Mouse (Mus musculus): ENCODE measurements at regions not wholly inside any gene's neighbourhood (a gene's known extent, or its start where the extent isn't known, plus 50 kb on each side); places are given as distances from the start of the nearest gene placed in this dataset.

- Histone ChIP-seq H3K27ac (replicated peaks; ENCODE audit: low read depth, low read length) (no peak overlapping the region), H3K4me3 (ENCODE audit: low read depth, low read length) (no peak overlapping the region), H3K36me3 (ENCODE audit: control insufficient read depth, insufficient read depth, low read length) (no peaks in the 10 kb centered on the region), H3K4me1 (ENCODE audit: control insufficient read depth, insufficient read depth, low read length) (peaks cover 21% of the 10 kb centered on the region), H3K9me3 (ENCODE audit: control insufficient read depth, low read length) (no peaks in the 10 kb centered on the region), H3K9ac (ENCODE audit: low read length) (no peak overlapping the region), H3K27me3 (ENCODE audit: control insufficient read depth, insufficient read depth, low read length) (no peaks in the 10 kb centered on the region), H3K4me2 (ENCODE audit: low read depth, severe bottlenecking) (no peak overlapping the region)
- ATAC-seq (ENCODE audit: insufficient number of reproducible peaks, low FRiP score, low TSS enrichment, low read depth) (no peak), DNase-seq (ENCODE audit: low spot score) (no peak)
- WGBS: 70% methylated on average over 7 of the region's 7 CpGs
Observed at GRCm38 (mm10) chr14:24763845-24764244, 276.9 kb downstream of the Rps24 start.

GRCm38 (mm10) chr14:24766260-24766659 lies 279.3 kb downstream of the Rps24 start:
- no peak for ATAC-seq (ENCODE audit: insufficient number of reproducible peaks, low FRiP score, low TSS enrichment, low read depth)
- no peak for DNase-seq (ENCODE audit: low spot score)
- Histone ChIP-seq H3K27me3 (ENCODE audit: control insufficient read depth, insufficient read depth, low read length) (no peaks in the 10 kb centered on the region), H3K9me3 (ENCODE audit: control insufficient read depth, low read length) (no peaks in the 10 kb centered on the region), H3K36me3 (ENCODE audit: control insufficient read depth, insufficient read depth, low read length) (no peaks in the 10 kb centered on the region), H3K4me2 (ENCODE audit: low read depth, severe bottlenecking) (no peak overlapping the region), H3K4me1 (ENCODE audit: control insufficient read depth, insufficient read depth, low read length) (peaks cover 31% of the 10 kb centered on the region), H3K9ac (ENCODE audit: low read length) (no peak overlapping the region), H3K4me3 (ENCODE audit: low read depth, low read length) (no peak overlapping the region), H3K27ac (replicated peaks; ENCODE audit: low read depth, low read length) (no peak overlapping the region)
- 86% methylated on average over 3 of the region's 3 CpGs for WGBS

GRCm38 (mm10) chr14:24766690-24767089 lies 279.8 kb downstream of the Rps24 start:
- ATAC-seq (ENCODE audit: insufficient number of reproducible peaks, low FRiP score, low TSS enrichment, low read depth) (no peak), DNase-seq (ENCODE audit: low spot score) (no peak)
- Histone ChIP-seq H3K36me3 (ENCODE audit: control insufficient read depth, insufficient read depth, low read length) (no peaks in the 10 kb centered on the region), H3K4me2 (ENCODE audit: low read depth, severe bottlenecking) (no peak overlapping the region), H3K9me3 (ENCODE audit: control insufficient read depth, low read length) (no peaks in the 10 kb centered on the region), H3K4me3 (ENCODE audit: low read depth, low read length) (no peak overlapping the region), H3K27ac (replicated peaks; ENCODE audit: low read depth, low read length) (no peak overlapping the region), H3K4me1 (ENCODE audit: control insufficient read depth, insufficient read depth, low read length) (peaks cover 31% of the 10 kb centered on the region), H3K9ac (ENCODE audit: low read length) (no peak overlapping the region), H3K27me3 (ENCODE audit: control insufficient read depth, insufficient read depth, low read length) (no peaks in the 10 kb centered on the region)
- 76% methylated on average over 2 of the region's 2 CpGs for WGBS

- H3K36me3 ChIP-seq (ENCODE audit: control insufficient read depth, insufficient read depth, low read length): no peaks in the 10 kb centered on the region
- H3K4me1 ChIP-seq (ENCODE audit: control insufficient read depth, insufficient read depth, low read length): peaks cover 31% of the 10 kb centered on the region
- WGBS: 92% methylated on average over 5 of the region's 5 CpGs
Observed at GRCm38 (mm10) chr14:24767316-24767715, 280.4 kb downstream of the Rps24 start.

GRCm38 (mm10) chr14:24767964-24768363 lies 281.0 kb downstream of the Rps24 start:
- no peaks in the 10 kb centered on the region for H3K36me3 ChIP-seq (ENCODE audit: control insufficient read depth, insufficient read depth, low read length)
- H3K4me2 ChIP-seq (ENCODE audit: low read depth, severe bottlenecking): no peak overlapping the region
- DNase-seq (ENCODE audit: low spot score): no peak
- no peaks in the 10 kb centered on the region for H3K9me3 ChIP-seq (ENCODE audit: control insufficient read depth, low read length)
- no peak overlapping the region for H3K4me3 ChIP-seq (ENCODE audit: low read depth, low read length)
- no peak overlapping the region for H3K9ac ChIP-seq (ENCODE audit: low read length)
- no peak for ATAC-seq (ENCODE audit: insufficient number of reproducible peaks, low FRiP score, low TSS enrichment, low read depth)
- H3K27me3 ChIP-seq (ENCODE audit: control insufficient read depth, insufficient read depth, low read length): no peaks in the 10 kb centered on the region
- peak overlapping the region; percentile 15; the same call in 1 of the 2 replicates for H3K27ac ChIP-seq (replicated peaks; ENCODE audit: low read depth, low read length)
- H3K4me1 ChIP-seq (ENCODE audit: control insufficient read depth, insufficient read depth, low read length): peaks cover 25% of the 10 kb centered on the region
- 77% methylated on average over 5 of the region's 5 CpGs for WGBS

More at GRCm38 (mm10) chr14:24767316-24767715, 280.4 kb downstream of the Rps24 start:
- no peak overlapping the region for H3K9ac ChIP-seq (ENCODE audit: low read length)
- H3K4me3 ChIP-seq (ENCODE audit: low read depth, low read length): no peak overlapping the region
- DNase-seq (ENCODE audit: low spot score) (no peak), ATAC-seq (ENCODE audit: insufficient number of reproducible peaks, low FRiP score, low TSS enrichment, low read depth) (no peak)
- H3K27ac ChIP-seq (replicated peaks; ENCODE audit: low read depth, low read length): no peak overlapping the region
- no peak overlapping the region for H3K4me2 ChIP-seq (ENCODE audit: low read depth, severe bottlenecking)
- no peaks in the 10 kb centered on the region for H3K9me3 ChIP-seq (ENCODE audit: control insufficient read depth, low read length)
- H3K27me3 ChIP-seq (ENCODE audit: control insufficient read depth, insufficient read depth, low read length): no peaks in the 10 kb centered on the region

- Histone ChIP-seq H3K4me2 (ENCODE audit: low read depth, severe bottlenecking) (no peak overlapping the region), H3K4me1 (ENCODE audit: control insufficient read depth, insufficient read depth, low read length) (peaks cover 19% of the 10 kb centered on the region)
Observed at GRCm38 (mm10) chr14:24769451-24769850, 282.5 kb downstream of the Rps24 start.

GRCm38 (mm10) chr14:24770015-24770977 lies 283.4 kb downstream of the Rps24 start:
- Histone ChIP-seq H3K9me3 (ENCODE audit: control insufficient read depth, low read length) (no peaks in the 10 kb centered on the region), H3K36me3 (ENCODE audit: control insufficient read depth, insufficient read depth, low read length) (no peaks in the 10 kb centered on the region), H3K9ac (ENCODE audit: low read length) (peak overlapping the region; percentile 37; the same call in 1 of the 2 replicates), H3K4me3 (ENCODE audit: low read depth, low read length) (no peak overlapping the region), H3K4me1 (ENCODE audit: control insufficient read depth, insufficient read depth, low read length) (peaks cover 19% of the 10 kb centered on the region), H3K27ac (replicated peaks; ENCODE audit: low read depth, low read length) (no peak overlapping the region), H3K27me3 (ENCODE audit: control insufficient read depth, insufficient read depth, low read length) (no peaks in the 10 kb centered on the region), H3K4me2 (ENCODE audit: low read depth, severe bottlenecking) (no peak overlapping the region)
- ATAC-seq (ENCODE audit: insufficient number of reproducible peaks, low FRiP score, low TSS enrichment, low read depth) (no peak), DNase-seq (ENCODE audit: low spot score) (no peak)
- 37% methylated on average over 11 of the region's 11 CpGs for WGBS

More at GRCm38 (mm10) chr14:24769451-24769850, 282.5 kb downstream of the Rps24 start:
- no peaks in the 10 kb centered on the region for H3K36me3 ChIP-seq (ENCODE audit: control insufficient read depth, insufficient read depth, low read length)
- no peak overlapping the region for H3K9ac ChIP-seq (ENCODE audit: low read length)
- 63% methylated on average over 3 of the region's 3 CpGs for WGBS
- ATAC-seq (ENCODE audit: insufficient number of reproducible peaks, low FRiP score, low TSS enrichment, low read depth): no peak
- H3K27me3 ChIP-seq (ENCODE audit: control insufficient read depth, insufficient read depth, low read length): no peaks in the 10 kb centered on the region
- H3K9me3 ChIP-seq (ENCODE audit: control insufficient read depth, low read length): no peaks in the 10 kb centered on the region
- H3K27ac ChIP-seq (replicated peaks; ENCODE audit: low read depth, low read length): no peak overlapping the region
- no peak overlapping the region for H3K4me3 ChIP-seq (ENCODE audit: low read depth, low read length)
- no peak for DNase-seq (ENCODE audit: low spot score)

GRCm38 (mm10) chr14:24771663-24772062 lies 284.7 kb downstream of the Rps24 start:
- no peaks in the 10 kb centered on the region for H3K36me3 ChIP-seq (ENCODE audit: control insufficient read depth, insufficient read depth, low read length)
- ATAC-seq (ENCODE audit: insufficient number of reproducible peaks, low FRiP score, low TSS enrichment, low read depth) (no peak), DNase-seq (ENCODE audit: low spot score) (no peak)
- H3K4me2 ChIP-seq (ENCODE audit: low read depth, severe bottlenecking): no peak overlapping the region
- WGBS: 94% methylated on average over 1 of the region's 1 CpGs
- H3K4me1 ChIP-seq (ENCODE audit: control insufficient read depth, insufficient read depth, low read length): peaks cover 19% of the 10 kb centered on the region
- H3K27ac ChIP-seq (replicated peaks; ENCODE audit: low read depth, low read length): no peak overlapping the region
- no peak overlapping the region for H3K4me3 ChIP-seq (ENCODE audit: low read depth, low read length)
- no peaks in the 10 kb centered on the region for H3K9me3 ChIP-seq (ENCODE audit: control insufficient read depth, low read length)
- H3K9ac ChIP-seq (ENCODE audit: low read length): no peak overlapping the region
- no peaks in the 10 kb centered on the region for H3K27me3 ChIP-seq (ENCODE audit: control insufficient read depth, insufficient read depth, low read length)
